Mouse (Mus musculus) testis, adult 2 months (tissue): ENCODE data around the gene Klf2. TPM values are rescaled to one million over a fixed set of nuclear protein-coding genes. Genes with fewer than 3 reads are reported as not detected.

Experiments
- H3K27ac ChIP-seq: fragments of 200-500 bp; 2 replicates; pipeline ENCODE4 v1.5.1; 2012; ENCODE audit warnings: low read depth, low read length; ENCODE audit not compliant: control insufficient read depth, insufficient read depth
- H3K27me3 ChIP-seq: fragments of 200-500 bp; 2 replicates; pipeline ENCODE4 v1.6.1; 2012; ENCODE audit warnings: mild to moderate bottlenecking, low read length, moderate library complexity; ENCODE audit not compliant: control insufficient read depth, insufficient read depth
- H3K36me3 ChIP-seq: fragments of 200-500 bp; 2 replicates; pipeline ENCODE4 v1.6.1; 2012; ENCODE audit warnings: mild to moderate bottlenecking, low read length; ENCODE audit not compliant: control insufficient read depth, insufficient read depth
- H3K4me1 ChIP-seq: fragments of 200-500 bp; 2 replicates; pipeline ENCODE4 v1.6.1; 2012; ENCODE audit warnings: low read length; ENCODE audit not compliant: control insufficient read depth, insufficient read depth
- H3K4me3 ChIP-seq: fragments of 200-500 bp; 2 replicates; pipeline ENCODE4 v1.5.1; 2012; ENCODE audit warnings: low read depth, mild to moderate bottlenecking, low read length, moderate library complexity, mixed read lengths; ENCODE audit not compliant: control insufficient read depth
- CTCF ChIP-seq: fragments of 200-500 bp; IDR thresholded peaks from 2 replicates; pipeline ENCODE4 v1.5.1; 2012; ENCODE audit warnings: low read depth, mild to moderate bottlenecking, inconsistent platforms, low read length, moderate library complexity; ENCODE audit not compliant: control insufficient read depth, insufficient read depth, insufficient replicate concordance
- POLR2A ChIP-seq: fragments of 200-500 bp; IDR thresholded peaks from 2 replicates; pipeline ENCODE4 v1.6.1; 2012; ENCODE audit warnings: low read depth, mild to moderate bottlenecking, inconsistent platforms, low read length, moderate library complexity; ENCODE audit not compliant: control insufficient read depth
- polyA plus RNA-seq: library from polyadenylated mRNA; depleted of rRNA; stranded (reverse); fragments of >200 nt; gene quantifications from 2 replicates; pipeline ENCODE4 v1.2.3, GENCODE M21; 2012

Klf2 gene
- polyA plus RNA-seq, 1 experiment, result 10.6 TPM

GRCm38 (mm10) chr8:72337034-72337433, 18.2 kb downstream of the Klf2 start:
- Histone ChIP-seq H3K4me3 (no peak overlapping the region), H3K36me3 (no peaks in the 10 kb centered on the region; the same call in 1 of the 2 replicates), H3K4me1 (no peaks in the 10 kb centered on the region), H3K27ac (no peak overlapping the region), H3K27me3 (no peaks in the 10 kb centered on the region)
- no peak for TF ChIP-seq POLR2A
- no peak for TF ChIP-seq CTCF

- Histone ChIP-seq H3K36me3 (no peaks in the 10 kb centered on the region; the same call in none of the 2 replicates), H3K27ac (no peak overlapping the region), H3K4me1 (no peaks in the 10 kb centered on the region), H3K27me3 (no peaks in the 10 kb centered on the region), H3K4me3 (no peak overlapping the region)
- TF ChIP-seq POLR2A (no peak), CTCF (no peak)
These were observed 23.9 kb downstream of the Klf2 start for GRCm38 (mm10) chr8:72342556-72343300.

- Histone ChIP-seq H3K4me1 (no peaks in the 10 kb centered on the region), H3K4me3 (no peak overlapping the region), H3K27me3 (no peaks in the 10 kb centered on the region), H3K27ac (no peak overlapping the region), H3K36me3 (no peaks in the 10 kb centered on the region; the same call in none of the 2 replicates)
- TF ChIP-seq CTCF (no peak), POLR2A (no peak)
These were observed 24.9 kb downstream of the Klf2 start for GRCm38 (mm10) chr8:72343725-72344124.

GRCm38 (mm10) chr8:72347553-72347952, 28.7 kb downstream of the Klf2 start:
- TF ChIP-seq CTCF (no peak), POLR2A (no peak)
- no peak overlapping the region for H3K27ac ChIP-seq
- no peaks in the 10 kb centered on the region for H3K27me3 ChIP-seq
- no peak overlapping the region for H3K4me3 ChIP-seq
- H3K4me1 ChIP-seq, result no peaks in the 10 kb centered on the region
- no peaks in the 10 kb centered on the region; the same call in 1 of the 2 replicates for H3K36me3 ChIP-seq

GRCm38 (mm10) chr8:72348114-72348513, 29.3 kb downstream of the Klf2 start:
- TF ChIP-seq POLR2A, result no peak
- no peak for TF ChIP-seq CTCF
- H3K36me3 ChIP-seq, result no peaks in the 10 kb centered on the region; the same call in 1 of the 2 replicates
- H3K4me3 ChIP-seq, result no peak overlapping the region
- no peak overlapping the region for H3K27ac ChIP-seq
- H3K4me1 ChIP-seq, result no peaks in the 10 kb centered on the region
- H3K27me3 ChIP-seq, result no peaks in the 10 kb centered on the region

- no peaks in the 10 kb centered on the region for H3K4me1 ChIP-seq
- no peak overlapping the region for H3K4me3 ChIP-seq
- H3K27me3 ChIP-seq, result no peaks in the 10 kb centered on the region
- H3K36me3 ChIP-seq, result no peaks in the 10 kb centered on the region; the same call in 1 of the 2 replicates
- H3K27ac ChIP-seq, result no peak overlapping the region
- TF ChIP-seq CTCF (no peak), POLR2A (no peak)
These were observed 30.1 kb downstream of the Klf2 start for GRCm38 (mm10) chr8:72348956-72349355.

GRCm38 (mm10) chr8:72349838-72350237, 31.0 kb downstream of the Klf2 start:
- Histone ChIP-seq H3K27me3 (no peaks in the 10 kb centered on the region), H3K36me3 (no peaks in the 10 kb centered on the region; the same call in 1 of the 2 replicates), H3K4me3 (no peak overlapping the region), H3K27ac (no peak overlapping the region), H3K4me1 (no peaks in the 10 kb centered on the region)
- TF ChIP-seq POLR2A (no peak), CTCF (no peak)
